Mouse (Mus musculus) lung, embryonic 15.5 days (tissue): ENCODE measurements around the gene C3. TPM values are rescaled to one million over a fixed set of nuclear protein-coding genes. Genes with fewer than 3 reads are reported as not detected.
A peak's percentile ranks its signal among the peaks of the same experiment; 100 is the strongest.

Source experiments
- ATAC-seq: fragments of 200-750 bp; cut with Nextera tagmentation; 2 replicates; pipeline ENCODE4 v1.8.0; 2017; ENCODE audit warnings: moderate number of reproducible peaks, borderline replicate concordance; ENCODE audit not compliant: low FRiP score, low TSS enrichment; ENCODE audit errors: extremely low read depth
- H3K27ac ChIP-seq: fragments of 300-500 bp; sonication (generic); 2 replicates; pipeline ENCODE4 v1.5.1; 2015; ENCODE audit warnings: moderate library complexity, mild to moderate bottlenecking, inconsistent platforms
- H3K27me3 ChIP-seq: fragments of 300-500 bp; sonication (generic); 2 replicates; pipeline ENCODE4 v1.6.1; 2015; ENCODE audit warnings: inconsistent platforms
- H3K36me3 ChIP-seq: fragments of 300-500 bp; sonication (generic); 2 replicates; pipeline ENCODE4 v1.6.1; 2015; ENCODE audit warnings: inconsistent platforms
- H3K4me1 ChIP-seq: fragments of 300-500 bp; sonication (generic); 2 replicates; pipeline ENCODE4 v1.6.1; 2015; ENCODE audit warnings: inconsistent platforms
- H3K4me2 ChIP-seq: fragments of 300-500 bp; sonication (generic); 2 replicates; pipeline ENCODE4 v1.6.1; 2015; ENCODE audit warnings: inconsistent platforms, mild to moderate bottlenecking, moderate library complexity
- H3K4me3 ChIP-seq: fragments of 300-500 bp; sonication (generic); 2 replicates; pipeline ENCODE4 v1.5.1; 2015; ENCODE audit warnings: mild to moderate bottlenecking, inconsistent platforms
- H3K9ac ChIP-seq: fragments of 300-500 bp; sonication (generic); 2 replicates; pipeline ENCODE4 v1.6.1; 2015; ENCODE audit warnings: inconsistent platforms
- H3K9me3 ChIP-seq: fragments of 300-500 bp; sonication (generic); 2 replicates; pipeline ENCODE4 v1.6.1; 2016; ENCODE audit warnings: inconsistent platforms
- WGBS: fragments of 180-500 bp; shearing (Covaris S2); methylation state at CpG from one replicate; pipeline ENCODE4 v1.1.7; 2015; 5-methylcytosine and 5-hydroxymethylcytosine counted together
- microRNA-seq: library from miRNA; unstranded; fragments of <30 nt; microRNA quantifications from one replicate; pipeline ENCODE4, GENCODE M21; 2016
- polyA plus RNA-seq: library from polyadenylated mRNA; unstranded; fragments of >200 nt; fragmentation: Nextera tagmentation; extraction: Ambion mirVana; gene quantifications from 2 replicates; pipeline ENCODE4 v1.2.1, GENCODE M21; 2015

Gene C3
- polyA plus RNA-seq, 1 experiment from 2014 or later = 2.5 TPM

- no peaks in the 10 kb centered on the region for H3K4me1 ChIP-seq
- H3K36me3 ChIP-seq = no peaks in the 10 kb centered on the region
- H3K27me3 ChIP-seq = no peaks in the 10 kb centered on the region
- H3K9ac ChIP-seq = no peak overlapping the region
- H3K27ac ChIP-seq = no peak overlapping the region
- H3K4me2 ChIP-seq = no peak overlapping the region
- H3K4me3 ChIP-seq = no peak overlapping the region
- no peak for ATAC-seq
- 48% methylated on average over 3 of the region's 3 CpGs for WGBS
- no peaks in the 10 kb centered on the region for H3K9me3 ChIP-seq
Measured at GRCm38 (mm10) chr17:57182871-57183270, 45.1 kb downstream of the C3 start.

GRCm38 (mm10) chr17:57180363-57180762 lies 47.6 kb downstream of the C3 start:
- no peaks in the 10 kb centered on the region for H3K9me3 ChIP-seq
- H3K27me3 ChIP-seq = no peaks in the 10 kb centered on the region
- 27% methylated on average over 8 of the region's 8 CpGs for WGBS
- no peaks in the 10 kb centered on the region for H3K36me3 ChIP-seq
- no peak overlapping the region for H3K9ac ChIP-seq
- no peaks in the 10 kb centered on the region for H3K4me1 ChIP-seq
- no peak overlapping the region for H3K4me3 ChIP-seq
- no peak overlapping the region for H3K27ac ChIP-seq
- ATAC-seq = no peak
- H3K4me2 ChIP-seq = no peak overlapping the region

GRCm38 (mm10) chr17:57173351-57173750 lies 54.6 kb downstream of the C3 start:
- Histone ChIP-seq H3K4me1 (no peaks in the 10 kb centered on the region), H3K9ac (no peak overlapping the region), H3K9me3 (no peaks in the 10 kb centered on the region), H3K27ac (no peak overlapping the region), H3K4me3 (no peak overlapping the region), H3K36me3 (no peaks in the 10 kb centered on the region), H3K4me2 (no peak overlapping the region), H3K27me3 (no peaks in the 10 kb centered on the region)
- ATAC-seq = no peak
- 38% methylated on average over 4 of the region's 4 CpGs for WGBS

- no peaks in the 10 kb centered on the region for H3K27me3 ChIP-seq
- 38% methylated on average over 5 of the region's 5 CpGs for WGBS
- no peak overlapping the region for H3K4me2 ChIP-seq
- H3K36me3 ChIP-seq = no peaks in the 10 kb centered on the region
- no peaks in the 10 kb centered on the region for H3K9me3 ChIP-seq
- no peaks in the 10 kb centered on the region for H3K4me1 ChIP-seq
- H3K9ac ChIP-seq = no peak overlapping the region
- no peak overlapping the region for H3K27ac ChIP-seq
- H3K4me3 ChIP-seq = no peak overlapping the region
- ATAC-seq = no peak
Measured at GRCm38 (mm10) chr17:57172378-57172777, 55.6 kb downstream of the C3 start.

GRCm38 (mm10) chr17:57170616-57171260 lies 57.2 kb downstream of the C3 start:
- no peak overlapping the region for H3K9ac ChIP-seq
- no peak overlapping the region for H3K4me3 ChIP-seq
- H3K36me3 ChIP-seq = no peaks in the 10 kb centered on the region
- no peaks in the 10 kb centered on the region for H3K27me3 ChIP-seq
- H3K27ac ChIP-seq = no peak overlapping the region
- no peaks in the 10 kb centered on the region for H3K9me3 ChIP-seq
- no peak overlapping the region for H3K4me2 ChIP-seq
- WGBS = 51% methylated on average over 5 of the region's 5 CpGs
- ATAC-seq = no peak
- no peaks in the 10 kb centered on the region for H3K4me1 ChIP-seq

- Histone ChIP-seq H3K4me2 (no peak overlapping the region), H3K27me3 (no peaks in the 10 kb centered on the region), H3K9ac (no peak overlapping the region), H3K9me3 (no peaks in the 10 kb centered on the region), H3K27ac (no peak overlapping the region), H3K36me3 (no peaks in the 10 kb centered on the region), H3K4me3 (no peak overlapping the region), H3K4me1 (no peaks in the 10 kb centered on the region)
- ATAC-seq = peak; percentile 75; the same call in 1 of the 2 replicates
- 14% methylated on average over 11 of the region's 11 CpGs for WGBS
Measured at GRCm38 (mm10) chr17:57166800-57167791, 60.8 kb downstream of the C3 start.

Small RNA genes within 50 kb of the gene (microRNA-seq; reads per million reads assigned to microRNA genes)
- gene Mir6978 = not detected

Other genes starting within 250 kb of the C3 start
- gene Acer1, start 246.0 kb downstream of the C3 start, polyA plus RNA-seq = not detected in 2 replicates
- gene Clpp, start 237.8 kb downstream of the C3 start, polyA plus RNA-seq = 135 and 136 TPM in 2 replicates
- 40.0 and 40.5 TPM in 2 replicates for gene Alkbh7, start 230.8 kb downstream of the C3 start, polyA plus RNA-seq
- gene Pspn, start 228.1 kb downstream of the C3 start, polyA plus RNA-seq = 0.78 TPM in 1 of 2 replicates, not detected in the other
- gene Gtf2f1, start 216.8 kb downstream of the C3 start, polyA plus RNA-seq = 56.7 and 63.3 TPM in 2 replicates
- 0.26 and 0.50 TPM in 2 replicates for gene Gm17949, start 216.7 kb downstream of the C3 start, polyA plus RNA-seq
- 42.1 and 44.1 TPM in 2 replicates for gene Khsrp, start 196.6 kb downstream of the C3 start, polyA plus RNA-seq
- gene Slc25a41, start 186.5 kb downstream of the C3 start, polyA plus RNA-seq = 0.12 TPM in 1 of 2 replicates, not detected in the other
- 55.3 and 57.0 TPM in 2 replicates for gene Crb3, start 169.0 kb downstream of the C3 start, polyA plus RNA-seq
- 8.7 and 9.5 TPM in 2 replicates for gene Slc25a23, start 168.3 kb downstream of the C3 start, polyA plus RNA-seq
- 4.8 and 5.6 TPM in 2 replicates for gene Dennd1c, start 149.6 kb downstream of the C3 start, polyA plus RNA-seq
- 16.4 and 17.5 TPM in 2 replicates for gene Tubb4a, start 140.4 kb downstream of the C3 start, polyA plus RNA-seq
- 8.6 and 10.4 TPM in 2 replicates for gene Tnfsf9, start 122.8 kb downstream of the C3 start, polyA plus RNA-seq
- gene Cd70, start 78.4 kb downstream of the C3 start, polyA plus RNA-seq = not detected in 2 replicates
- 0.33 and 0.36 TPM in 2 replicates for gene Tnfsf14, start 34.0 kb downstream of the C3 start, polyA plus RNA-seq
- 33.1 and 37.3 TPM in 2 replicates for gene Gpr108, start 20.3 kb upstream of the C3 start, polyA plus RNA-seq
- gene Trip10, start 21.3 kb upstream of the C3 start, polyA plus RNA-seq = 49.0 TPM in 2 replicates
- 3.2 and 6.1 TPM in 2 replicates for gene Vav1, start 51.0 kb upstream of the C3 start, polyA plus RNA-seq
- gene Adgre1, start 130.6 kb upstream of the C3 start, polyA plus RNA-seq = 5.0 and 5.7 TPM in 2 replicates